Mouse (Mus musculus) small intestine, adult 2 months (tissue): ENCODE data around the gene Btbd2.
A peak's percentile ranks its signal among the peaks of the same experiment; 100 is the strongest.

Experiments
- CTCF ChIP-seq: fragments of 200-500 bp; IDR thresholded peaks from 2 replicates; pipeline ENCODE4 v1.5.1; 2012; ENCODE audit warnings: low read depth, mild to moderate bottlenecking, control low read depth, inconsistent platforms, low read length, moderate library complexity, mixed read lengths; ENCODE audit not compliant: insufficient replicate concordance, insufficient read length; ENCODE audit errors: extremely low read depth
- POLR2A ChIP-seq: fragments of 200-500 bp; IDR thresholded peaks from 2 replicates; pipeline ENCODE4 v1.6.1; 2012; ENCODE audit warnings: low read depth, mild to moderate bottlenecking, control low read depth, inconsistent platforms, low read length, moderate library complexity

DNA sequence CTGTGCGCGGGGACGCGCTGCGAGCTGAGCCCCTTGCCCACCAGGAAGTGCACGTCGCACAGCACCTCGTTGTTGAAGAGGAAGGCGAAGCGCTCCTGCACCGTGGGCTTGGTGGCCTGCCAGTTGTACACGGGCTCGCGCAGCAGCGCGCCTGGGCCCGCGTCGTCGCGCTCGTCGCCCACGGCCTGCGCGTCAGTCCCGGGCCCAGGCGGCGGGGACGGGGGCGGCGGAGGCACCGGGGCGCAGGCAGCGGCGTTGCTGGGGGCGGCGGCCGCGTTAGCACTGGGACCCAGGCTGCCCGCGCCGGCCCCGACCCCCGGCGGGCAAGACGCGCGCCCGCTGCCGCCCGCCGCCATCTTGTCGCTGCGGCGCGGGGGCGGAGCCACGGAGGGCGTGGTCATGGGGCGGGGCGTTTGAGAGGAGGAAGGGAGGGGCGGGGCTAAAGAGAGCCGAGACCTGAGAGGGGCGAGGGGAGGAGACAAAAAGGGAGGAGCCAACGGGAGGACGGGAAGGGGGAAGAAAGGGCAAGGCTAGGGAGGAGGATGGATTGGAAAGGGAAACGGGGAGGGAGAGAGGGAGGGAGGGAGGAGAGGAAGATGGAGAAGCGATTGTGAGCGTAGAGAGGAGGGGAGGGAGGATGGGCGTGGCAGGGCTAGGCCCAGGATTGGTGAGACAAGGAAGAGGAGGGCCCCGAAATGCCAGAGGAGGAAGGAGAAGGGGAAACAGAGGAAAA is 575 bp downstream of the Btbd2 start:
- TF ChIP-seq CTCF: no peak
- TF ChIP-seq POLR2A: peak; percentile 59; the same call in 1 of the 2 replicates
